Mouse (Mus musculus) telencephalon, adult 2 months (tissue): ENCODE data around the gene P3h3.
A peak's percentile ranks its signal among the peaks of the same experiment; 100 is the strongest.
"Not testable (repeated sequence)": the region's sequence is repeated elsewhere in the genome, so short reads cannot be mapped to it uniquely, and the experiment has no call there.

Source experiments
- DNase-seq: peaks from one replicate; pipeline ENCODE4 v3.0.0-alpha.2; 2011; ENCODE audit warnings: low read depth, low spot score

Gene P3h3

DNA sequence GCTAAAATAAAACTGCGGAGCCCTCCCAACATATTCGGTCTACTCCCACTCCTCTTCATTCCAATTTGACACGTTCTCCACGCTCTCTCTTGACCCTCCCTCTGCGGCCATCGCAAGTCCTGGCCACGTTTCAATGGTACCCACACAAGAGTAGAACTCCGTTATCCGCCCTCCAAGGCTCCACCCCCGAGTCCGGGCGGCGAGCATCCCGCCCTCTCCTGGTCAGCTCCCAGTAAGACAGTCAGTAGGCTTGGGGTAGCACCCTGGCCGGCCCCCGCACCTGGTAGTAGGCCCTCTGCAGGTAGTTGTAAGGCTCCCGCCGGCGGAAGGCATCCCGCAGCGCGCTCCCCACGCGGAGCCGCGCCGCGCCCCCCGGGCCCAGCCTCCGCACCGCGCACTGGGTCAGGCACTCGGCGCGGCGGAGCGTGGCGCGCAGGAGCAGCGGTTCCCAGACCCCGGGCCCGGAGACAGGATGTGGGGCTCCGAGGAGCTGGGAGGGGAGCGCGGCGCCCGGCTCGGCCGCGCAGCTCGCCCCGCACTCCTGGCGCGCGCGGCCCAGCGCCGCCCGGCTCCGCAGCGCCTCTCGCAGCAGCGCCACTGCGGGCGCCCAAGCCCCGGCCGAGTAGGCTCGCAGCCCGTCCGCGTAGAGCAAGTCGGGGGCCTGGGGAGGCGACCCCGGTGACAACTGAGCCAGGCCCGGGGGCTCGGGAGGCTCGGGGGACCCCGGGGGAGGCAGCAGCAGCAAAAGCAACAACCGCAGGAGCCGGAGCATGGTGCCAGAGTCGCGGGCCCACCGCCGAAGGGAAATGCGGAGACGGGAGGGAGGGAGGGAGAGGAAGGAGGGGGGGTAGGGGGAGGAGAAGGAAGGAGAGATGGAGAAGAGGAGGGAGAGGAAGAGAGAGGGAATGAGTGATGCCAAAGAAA, at the start of gene P3h3:
Gene P3h3 (minus strand): TSS at position 837 of the 924 bp plus-strand sequence.
- DNase-seq, result peak; percentile 64

DNA sequence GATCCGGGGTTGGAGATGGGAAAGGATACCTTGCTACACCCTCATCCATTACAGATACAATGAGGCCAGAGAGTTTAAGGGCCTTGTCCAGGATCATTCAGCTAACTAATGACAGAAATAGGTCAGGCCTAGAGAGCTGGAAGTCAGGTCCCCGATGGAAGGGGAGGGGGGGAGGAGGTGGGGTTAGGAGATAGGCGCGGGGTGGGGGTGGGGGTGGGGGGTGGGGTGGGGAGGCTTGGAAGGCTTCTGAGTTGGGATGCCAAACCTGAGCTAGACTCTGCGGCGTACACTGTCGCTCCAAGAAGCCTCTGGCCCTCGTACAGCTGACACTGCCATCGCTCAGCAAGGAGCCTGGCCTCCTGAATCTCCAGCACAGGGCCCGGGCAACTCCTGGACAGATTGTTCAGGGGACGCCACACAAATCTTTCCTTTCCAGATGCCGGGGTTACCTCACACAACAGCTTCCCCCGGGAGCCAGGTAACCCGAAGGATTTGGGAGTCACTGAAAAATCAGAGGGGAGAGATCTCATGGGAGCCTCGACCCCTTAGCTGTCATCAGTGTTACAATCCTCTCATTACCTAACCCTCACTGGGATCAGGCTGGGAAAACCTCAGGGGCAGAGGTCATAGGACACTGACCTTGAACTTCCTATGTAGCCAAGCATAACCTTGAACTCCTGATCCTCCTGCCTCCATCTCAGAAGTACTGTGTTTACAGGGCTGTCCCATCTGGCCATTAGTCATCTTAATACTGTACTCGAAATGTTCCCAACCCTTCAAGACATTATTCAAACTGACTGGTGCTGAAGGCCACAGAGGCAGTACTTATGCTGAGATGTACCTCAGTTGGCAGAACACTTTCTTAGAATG, 47.7 kb upstream of the P3h3 start:
- DNase-seq, result no peak

DNA sequence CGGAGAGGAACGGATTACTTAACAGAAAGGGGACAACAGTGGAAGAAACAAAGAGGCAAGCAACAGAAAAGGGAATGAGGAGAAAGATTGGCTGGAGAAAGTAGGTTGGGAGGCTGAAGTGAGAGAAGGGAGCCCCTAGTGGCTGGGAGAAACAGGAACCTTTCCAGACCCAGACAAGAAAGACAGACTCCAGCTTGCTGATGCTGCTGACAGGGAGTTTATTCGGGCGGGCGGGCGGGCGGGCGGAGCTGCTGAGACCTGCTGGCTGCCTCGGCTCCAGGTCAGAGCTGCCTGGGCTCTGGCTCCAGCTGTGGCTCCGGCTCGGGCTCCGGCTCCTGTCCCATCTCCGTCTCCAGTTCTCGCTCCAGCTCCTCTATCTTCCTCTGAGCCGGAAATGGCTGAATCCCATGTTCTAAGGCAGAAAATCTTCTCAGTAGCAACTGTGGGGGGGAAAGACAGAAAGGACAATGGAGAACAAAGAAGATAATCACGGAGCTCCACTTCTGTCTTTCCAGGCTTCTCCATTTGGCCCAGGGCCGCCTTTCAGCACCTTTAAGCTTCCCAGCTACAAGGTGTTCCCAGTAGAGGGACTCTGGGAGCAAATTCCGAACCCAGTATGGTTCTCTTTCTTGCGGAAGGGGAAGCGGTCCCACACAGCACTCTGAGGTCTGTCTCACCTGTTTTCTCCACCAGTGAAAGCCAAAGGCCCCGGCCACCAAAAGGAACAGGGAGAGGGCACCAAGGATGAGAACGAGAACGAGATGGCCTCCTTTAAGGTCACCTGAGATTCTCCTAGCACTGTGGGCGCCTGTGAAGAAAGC, 46.8 kb upstream of the P3h3 start:
- DNase-seq, result peak; percentile 92

DNA sequence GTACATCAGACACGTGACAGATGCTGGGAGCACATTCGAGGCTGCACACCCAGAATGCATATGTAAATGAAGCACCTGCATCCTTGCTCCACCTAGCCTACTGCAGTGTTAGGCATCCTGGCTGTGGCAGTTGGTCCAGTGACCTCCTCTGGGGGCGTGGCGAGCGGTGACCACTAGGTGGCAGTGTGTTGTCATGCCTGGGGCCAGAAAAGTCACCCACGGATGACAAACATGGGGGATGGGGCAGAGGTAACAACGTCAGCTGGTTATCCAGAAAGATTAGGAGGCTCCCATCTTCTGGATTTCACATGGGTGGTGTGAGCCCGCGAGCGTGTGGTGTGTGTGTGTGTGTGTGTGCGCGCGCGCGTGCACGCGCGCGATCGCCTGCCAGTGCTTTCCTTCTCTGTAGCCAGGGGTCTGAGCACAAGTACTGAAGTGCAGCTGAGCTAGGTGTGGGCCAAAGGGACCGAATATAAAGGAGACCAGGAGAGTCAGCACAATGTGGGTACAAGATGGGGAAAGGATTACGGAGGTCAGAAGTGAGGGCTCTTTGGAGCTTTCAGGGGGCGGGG, 46.1 kb upstream of the P3h3 start:
- peak; percentile 77 for DNase-seq

DNA sequence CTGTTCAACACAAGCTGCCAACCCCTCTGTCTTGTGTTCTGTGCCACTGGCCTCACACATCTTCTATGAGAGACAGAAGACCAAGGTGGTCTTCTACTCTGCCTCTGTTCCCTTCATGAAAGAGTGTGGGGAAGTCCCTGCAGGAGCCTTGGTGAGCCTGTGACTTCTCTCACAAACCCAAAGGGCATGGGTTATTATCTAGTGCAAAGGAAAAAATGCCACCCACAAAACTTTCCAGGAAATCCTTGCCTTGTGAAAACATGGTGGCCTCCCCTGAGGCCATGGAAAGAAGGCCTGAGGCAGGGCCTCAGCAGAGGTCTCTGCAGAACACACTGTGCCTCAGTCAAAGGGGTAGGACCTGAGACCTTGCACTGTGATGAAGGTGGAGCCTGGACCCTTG, 44.3 kb upstream of the P3h3 start:
- DNase-seq, result no peak

DNA sequence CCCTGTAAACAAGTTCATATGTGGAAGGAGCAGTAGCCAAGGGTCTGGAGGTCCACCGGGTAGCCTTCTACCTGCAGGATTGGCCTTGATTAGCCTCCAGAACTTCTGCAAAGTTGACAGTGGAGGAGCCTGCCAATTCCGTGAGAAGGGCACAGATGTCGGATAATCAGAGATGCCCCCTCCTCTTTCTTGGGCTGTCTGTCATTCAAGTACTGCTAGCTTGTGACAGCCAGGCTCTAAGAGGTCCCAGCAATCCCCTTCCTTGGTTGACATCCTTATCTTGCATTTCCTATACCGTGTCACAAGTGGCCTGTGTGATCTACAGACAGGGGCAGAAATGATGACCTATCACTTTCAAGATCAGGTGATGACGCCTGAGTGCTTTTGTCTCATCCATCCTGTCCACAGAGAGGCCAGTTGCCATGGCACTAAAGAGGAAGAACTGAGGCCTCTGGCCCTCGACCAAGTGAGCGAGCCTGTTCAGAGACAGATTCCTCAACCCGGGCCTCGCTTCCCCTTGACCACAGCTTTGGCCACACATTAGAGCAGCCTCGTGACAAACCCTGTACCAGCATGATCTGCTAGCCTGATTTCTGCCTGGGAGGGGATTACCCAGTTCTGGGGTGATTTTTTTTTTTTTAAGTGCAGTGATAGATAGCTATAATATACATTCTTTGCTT, 43.4 kb upstream of the P3h3 start:
- DNase-seq, result no peak

DNA sequence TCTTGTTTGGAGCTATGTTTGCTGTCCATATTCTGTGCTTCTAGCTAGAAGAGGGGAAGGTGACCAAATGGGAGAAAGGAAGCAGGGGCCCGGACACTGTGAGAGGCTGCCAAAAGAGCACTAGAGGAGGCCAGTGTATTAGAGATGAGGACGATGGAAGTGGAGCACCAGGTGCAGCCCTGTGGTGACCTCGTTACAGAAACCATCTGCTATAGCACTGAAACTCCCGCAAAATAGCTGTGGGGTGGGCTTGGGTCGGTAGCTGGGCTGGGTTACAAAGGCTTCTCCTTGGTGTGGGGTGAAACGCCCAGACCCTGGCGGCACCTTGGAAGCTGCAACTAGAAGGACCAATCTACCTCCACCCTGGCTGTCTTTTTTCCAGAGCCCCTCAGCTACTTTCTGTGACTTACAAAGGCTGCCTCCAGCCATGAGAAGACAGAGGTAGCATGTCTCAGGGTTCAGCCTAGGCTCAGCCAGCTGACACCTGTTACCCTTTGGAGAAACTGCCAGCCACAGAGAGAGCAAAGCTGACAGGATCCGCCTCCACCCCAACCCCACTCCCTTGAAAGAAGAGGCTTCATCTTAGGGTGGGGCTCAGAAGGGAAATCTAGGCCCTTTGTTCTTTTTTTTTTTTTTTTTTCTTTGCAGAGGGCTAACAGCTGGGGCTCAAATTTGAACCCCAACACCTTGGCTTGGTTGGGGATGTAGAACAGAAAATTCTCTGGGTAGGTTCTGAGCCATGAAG, 42.7 kb upstream of the P3h3 start:
- no peak for DNase-seq

DNA sequence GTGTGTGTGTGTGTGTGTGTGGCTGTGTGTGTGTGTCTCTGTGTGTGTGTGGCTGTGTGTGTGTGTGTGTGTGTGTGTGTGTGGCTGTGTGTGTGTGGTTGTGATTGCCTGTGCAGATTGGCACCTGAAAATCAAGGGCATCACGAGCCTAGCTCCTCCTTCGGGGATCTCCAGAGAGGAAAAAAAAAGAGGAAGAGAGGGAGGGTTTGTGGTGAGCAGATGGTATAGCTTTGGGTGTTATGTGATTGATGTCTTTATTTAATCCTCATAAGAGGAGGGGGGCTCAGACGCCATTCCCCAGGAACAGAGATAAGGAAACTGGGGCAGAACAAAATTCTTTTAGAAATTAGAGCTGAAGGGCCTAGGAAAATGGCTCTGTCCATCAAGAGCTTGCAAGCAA, 40.8 kb upstream of the P3h3 start:
- DNase-seq, result no peak

DNA sequence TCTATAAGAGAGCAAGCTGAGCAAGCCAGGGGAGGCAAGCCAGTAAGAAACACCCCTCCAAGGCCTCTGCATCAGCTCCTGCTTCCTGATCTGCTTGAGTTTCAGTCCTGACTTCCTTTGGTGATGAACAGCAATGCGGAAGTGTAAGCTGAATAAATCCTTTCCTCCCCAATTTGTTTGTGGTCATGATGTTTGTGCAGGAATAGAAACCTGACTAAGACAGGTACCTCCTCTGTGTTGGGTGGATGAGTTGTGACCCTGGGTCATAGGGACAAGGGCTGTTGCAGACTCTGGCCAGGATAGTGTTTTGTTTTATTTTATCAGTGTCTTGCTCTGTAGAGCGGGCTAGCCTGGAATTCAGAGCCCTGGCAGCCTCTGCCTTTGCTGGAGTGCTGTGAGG, 36.6 kb upstream of the P3h3 start:
- DNase-seq, result not testable (repeated sequence)

DNA sequence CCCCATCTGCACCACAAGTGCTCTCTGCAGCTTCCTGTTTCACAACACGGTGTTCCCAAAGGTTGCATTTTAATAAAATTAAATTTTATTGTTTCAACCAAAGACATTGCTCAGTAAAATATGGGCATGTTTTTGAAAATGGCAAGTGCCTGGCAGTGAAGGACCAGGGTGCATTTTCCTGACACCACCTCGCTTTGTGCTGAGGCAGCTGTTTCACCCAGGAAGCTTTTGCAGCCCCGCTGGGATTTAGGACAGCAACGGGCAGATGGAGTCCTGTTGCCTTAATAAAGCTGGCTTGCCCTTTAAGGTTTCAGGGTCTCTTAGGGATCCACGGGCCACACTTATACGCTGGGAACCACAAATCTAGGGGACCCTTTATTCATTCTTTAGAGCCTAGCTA, 33.4 kb upstream of the P3h3 start:
- DNase-seq, result no peak

DNA sequence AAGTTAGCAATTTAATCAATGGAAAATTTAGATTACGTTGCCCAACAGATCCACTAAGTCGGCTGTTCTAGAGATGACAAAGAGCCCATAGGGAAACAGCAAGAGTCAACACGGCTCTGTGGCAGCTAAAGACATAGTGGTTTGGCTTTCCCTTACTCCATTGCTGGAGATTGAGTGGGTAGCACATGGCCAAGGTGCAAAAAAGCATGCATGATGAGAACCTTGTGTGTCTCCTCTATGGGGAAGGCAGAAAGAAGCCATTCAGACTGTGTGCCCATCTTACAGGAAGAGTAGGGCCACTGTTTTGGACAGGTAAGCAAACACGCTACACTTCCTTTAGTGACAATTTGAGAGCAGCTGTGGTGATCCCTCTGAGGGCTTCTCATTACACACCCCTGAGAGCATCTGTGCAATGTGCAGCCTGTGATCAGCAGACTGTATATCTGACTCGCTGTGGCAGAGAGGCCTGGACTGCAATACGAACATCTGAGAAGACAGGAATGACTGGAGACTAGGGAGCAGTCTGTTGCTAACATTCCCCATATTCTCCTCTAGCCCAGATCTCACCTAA, 31.1 kb upstream of the P3h3 start:
- DNase-seq, result no peak

DNA sequence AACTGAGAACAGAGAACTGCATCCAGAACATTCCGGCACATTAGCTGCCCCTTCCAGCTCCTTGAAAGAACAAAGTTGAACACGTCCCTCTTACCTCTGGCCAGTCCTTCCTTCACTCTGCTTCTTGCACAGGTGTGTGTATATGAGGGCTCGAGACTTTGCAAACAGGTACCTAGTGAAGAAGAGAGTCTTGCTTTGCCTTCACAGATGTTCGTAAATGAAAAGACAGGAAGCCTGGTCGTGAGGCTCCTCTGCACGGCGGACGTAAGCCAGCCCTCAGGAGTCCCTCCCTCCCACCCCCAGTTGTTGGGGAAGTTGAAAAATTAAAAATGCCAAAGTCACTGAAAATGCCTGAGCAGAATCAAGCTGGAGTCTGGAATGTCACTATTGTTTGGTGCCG, 30.4 kb upstream of the P3h3 start, which contains the start of gene Cd4:
Gene Cd4 (minus strand): TSS at position 236 of the 400 bp plus-strand sequence.
- no peak for DNase-seq

DNA sequence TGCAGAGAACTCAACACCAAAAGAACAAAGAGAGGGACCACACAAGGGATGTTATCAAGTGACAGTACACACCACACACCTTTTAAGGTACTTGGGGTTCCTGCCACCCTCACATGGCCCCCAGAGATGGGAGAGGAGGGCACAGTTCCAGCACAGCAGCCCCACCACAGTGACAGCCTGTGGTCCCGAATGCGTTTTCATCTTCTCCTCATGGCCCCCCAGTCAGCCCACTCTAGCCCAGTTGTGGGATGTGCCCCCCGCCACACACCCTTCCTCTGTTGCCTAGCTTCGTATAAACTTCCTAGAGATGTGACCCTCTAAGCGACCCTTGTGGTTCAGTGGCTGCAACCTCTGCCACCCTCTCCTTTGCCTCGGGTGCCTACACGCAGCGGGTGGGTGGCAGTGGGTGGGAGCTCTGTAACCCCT, 28.4 kb upstream of the P3h3 start:
- no peak for DNase-seq

DNA sequence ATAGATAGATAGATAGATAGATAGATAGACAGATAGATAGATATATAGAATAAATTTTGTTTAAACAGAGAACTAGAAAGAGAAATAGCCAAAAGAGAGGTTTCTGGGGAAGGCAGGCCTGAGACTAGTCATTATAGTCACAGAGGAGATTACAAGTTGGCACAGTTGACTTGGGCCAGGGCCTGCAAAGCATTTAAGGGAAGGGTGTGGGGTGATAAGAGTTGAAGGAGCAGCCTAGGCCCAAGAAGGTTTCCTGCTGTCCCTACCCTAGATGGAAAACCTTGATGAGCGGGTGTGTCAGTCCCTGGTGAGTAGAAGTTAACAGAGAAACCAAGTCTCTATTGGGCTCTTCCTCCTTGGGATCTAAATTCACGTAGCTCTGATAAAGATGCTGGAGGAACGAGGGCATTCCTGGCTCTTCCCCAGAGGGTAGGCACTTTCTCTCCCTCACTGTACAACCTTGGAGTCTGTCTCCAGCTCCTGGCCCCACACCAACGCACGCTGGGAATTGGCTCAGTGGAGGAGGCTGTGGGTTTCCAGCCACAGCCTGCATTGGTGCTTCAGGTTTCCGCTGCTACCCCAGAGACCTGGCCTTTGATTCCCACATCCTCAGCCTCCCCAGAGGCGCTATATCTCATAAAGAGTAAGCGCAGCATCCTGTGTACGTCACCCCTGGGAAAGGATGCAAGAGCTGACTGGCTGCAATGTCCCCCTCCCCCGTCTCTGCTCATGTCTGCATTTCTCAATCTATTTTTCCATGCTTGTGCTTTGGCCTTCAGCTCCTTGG, 27.4 kb upstream of the P3h3 start:
- DNase-seq, result no peak

DNA sequence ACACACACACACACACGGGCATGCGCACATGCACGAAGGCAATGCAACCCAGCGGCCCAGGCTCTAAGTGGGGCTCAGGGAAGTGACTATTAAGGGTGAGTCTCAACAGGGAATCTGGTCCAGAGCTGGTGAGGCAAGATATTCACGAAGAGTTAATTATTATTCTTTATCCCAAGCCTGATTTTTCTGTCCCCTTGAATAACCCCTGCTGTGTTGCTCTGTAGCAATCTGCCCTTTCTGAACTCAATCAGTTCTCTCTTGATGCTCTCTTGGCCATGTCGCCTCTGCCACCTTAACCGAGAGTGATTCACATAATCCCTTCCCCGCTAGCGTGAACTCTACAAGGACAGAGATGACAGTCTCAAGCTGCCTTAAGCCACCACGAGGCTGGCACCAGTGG, 25.8 kb upstream of the P3h3 start:
- DNase-seq, result no peak

DNA sequence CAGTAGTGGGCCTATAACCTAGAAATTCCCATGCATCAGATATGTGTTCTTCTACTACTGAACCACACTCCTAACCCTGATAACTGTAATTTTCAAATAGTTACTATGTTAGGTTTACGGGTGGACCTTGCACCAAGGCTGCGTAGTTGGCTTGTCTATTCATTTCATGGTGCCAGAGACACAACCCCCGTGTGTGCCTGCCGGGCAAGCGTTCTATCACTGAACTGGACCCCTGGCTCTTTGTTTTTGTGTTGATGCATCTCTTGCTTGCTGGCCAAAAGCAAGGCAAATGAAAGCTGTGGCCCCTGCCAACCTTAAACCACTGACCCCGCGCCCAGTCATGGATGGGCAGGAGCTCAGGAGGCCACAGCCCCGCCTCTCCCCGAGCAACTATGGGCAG, 24.3 kb upstream of the P3h3 start:
- no peak for DNase-seq

DNA sequence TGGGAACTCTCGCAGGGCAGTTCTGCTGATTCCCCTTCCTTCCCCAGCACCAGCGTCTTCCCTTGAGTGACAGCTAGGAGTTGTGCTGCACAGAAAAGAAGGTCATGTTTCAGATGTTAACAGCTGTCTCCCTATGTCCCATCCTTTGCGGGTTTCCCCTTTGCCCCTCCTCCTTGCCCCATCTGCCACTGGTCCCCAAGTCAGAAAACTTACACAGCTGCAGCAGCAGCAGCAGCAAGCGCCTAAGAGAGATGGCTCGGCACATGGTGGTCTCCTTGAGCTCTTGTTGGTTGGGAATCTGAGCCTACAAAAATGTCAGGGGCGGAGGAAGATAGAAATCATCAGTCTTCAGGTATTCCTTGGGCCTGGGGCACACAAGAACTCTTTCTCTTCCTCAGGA, 21.8 kb upstream of the P3h3 start:
- no peak for DNase-seq

DNA sequence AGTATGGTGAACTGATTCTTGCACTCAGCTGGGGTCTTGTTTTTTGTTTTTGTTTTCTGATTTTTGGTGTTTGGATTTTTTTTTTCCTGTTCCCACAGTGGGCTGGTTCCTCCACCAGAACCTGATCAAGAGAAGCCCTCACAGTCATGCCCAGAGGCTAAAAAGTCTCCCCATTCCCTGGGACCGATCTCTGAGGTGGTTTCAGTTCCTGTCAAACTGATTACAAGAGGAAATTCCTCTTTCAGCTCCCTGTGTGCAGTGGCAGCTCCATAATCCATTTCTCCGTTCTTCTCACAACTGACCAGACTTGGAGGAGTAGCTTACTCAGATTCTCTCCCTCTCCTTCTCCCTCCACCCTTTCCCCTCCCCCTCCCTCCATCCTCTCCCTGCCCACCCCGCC, 16.8 kb upstream of the P3h3 start:
- no peak for DNase-seq

DNA sequence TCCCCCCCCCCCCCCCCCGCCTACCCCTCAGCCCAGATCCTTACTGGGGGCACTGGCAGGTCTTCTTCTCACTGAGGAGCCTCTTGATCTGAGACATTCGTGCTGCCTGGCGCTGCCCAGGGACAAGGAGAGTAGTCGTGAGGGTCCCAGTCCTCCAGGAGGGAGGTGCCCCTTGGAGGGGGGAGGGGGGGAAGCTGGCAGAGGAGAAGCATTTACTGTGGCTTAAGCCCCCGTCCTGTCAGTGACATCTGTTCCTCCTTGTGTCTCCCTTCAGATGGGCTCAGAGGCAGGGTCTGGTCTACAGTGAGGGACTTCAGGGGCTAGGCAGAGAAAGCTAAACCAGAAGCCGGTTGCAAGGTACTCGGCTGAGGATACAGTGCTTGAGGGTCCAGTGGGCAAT, 9.0 kb upstream of the P3h3 start:
- DNase-seq, result no peak
